Comparison of ENCODE assay signal across 17 mouse cellular contexts in genomic region chr12:17202492-17203322, GRCm38 (mm10). TPM values are rescaled to one million over a fixed set of nuclear protein-coding genes. Genes with fewer than 3 reads are reported as not detected.
DNase-seq lines count a peak whose midpoint lies in the region; ATAC-seq and TF ChIP-seq lines count a peak whose summit lies in the region.
"Had no signal": no experiment of that assay in that cellular context is flagged by ENCODE, and none has a peak within 500 bp of the region (broad histone marks: within the 10 kb centered on the region; RNA-seq: fewer than 3 reads in every experiment).

No protein-coding gene starts in this region.

- no peak overlapping the region for H3K4me2 ChIP-seq in intestine, postnatal 0 days (replicated peaks; ENCODE audit: low read depth)
- no peak overlapping the region for H3K4me2 ChIP-seq in intestine, embryonic 16.5 days (ENCODE audit: low read depth, low read length)
- H3K4me2 ChIP-seq in embryonic facial prominence, embryonic 14.5 days (ENCODE audit: low read depth, low read length): no peak overlapping the region
- H3K4me2 ChIP-seq in midbrain, embryonic 13.5 days (replicated peaks): no peak overlapping the region; the same call in 1 of the 2 replicates
- H3K4me2 ChIP-seq: embryonic facial prominence, embryonic 15.5 days; limb, embryonic 15.5 days had no signal

- ATAC-seq in intestine, postnatal 0 days: no peak
- no peak for ATAC-seq in intestine, embryonic 16.5 days
- ATAC-seq in embryonic facial prominence, embryonic 14.5 days (ENCODE audit: low read depth): no peak
- 0 out of 2 replicates have a peak, but pooled peaks have one; percentile 14 for ATAC-seq in midbrain, embryonic 13.5 days

- TF ChIP-seq POLR2A in brain, embryonic 14.5 days (IDR thresholded peaks at IDR 0.05; ENCODE audit: borderline replicate concordance, extremely low read depth, insufficient read depth, insufficient read length, poor library complexity, severe bottlenecking): no peak

- WGBS in intestine, postnatal 0 days: 65% methylated on average over 13 of the region's 13 CpGs
- 62% methylated on average over 13 of the region's 13 CpGs for WGBS in intestine, embryonic 16.5 days
- WGBS in embryonic facial prominence, embryonic 14.5 days: 22% methylated on average over 13 of the region's 13 CpGs
- WGBS in midbrain, embryonic 13.5 days: 42% methylated on average over 13 of the region's 13 CpGs

- TF ChIP-seq CTCF in intestine, postnatal 0 days (IDR thresholded peaks at IDR 0.05; ENCODE audit: low read depth): peak; percentile 22; the same call in 1 of the 2 replicates
- peak; percentile 14; the same call in 1 of the 2 replicates for TF ChIP-seq CTCF in brain, embryonic 14.5 days (IDR thresholded peaks at IDR 0.05; ENCODE audit: borderline replicate concordance, extremely low read depth, insufficient read depth, insufficient read length)

- no peak overlapping the region for H3K9ac ChIP-seq in intestine, postnatal 0 days (ENCODE audit: low read depth, low read length)
- H3K9ac ChIP-seq in intestine, embryonic 16.5 days (ENCODE audit: low read depth, low read length): no peak overlapping the region
- no peak overlapping the region for H3K9ac ChIP-seq in embryonic facial prominence, embryonic 14.5 days (ENCODE audit: low read depth, low read length)
- no peak overlapping the region for H3K9ac ChIP-seq in midbrain, embryonic 13.5 days (replicated peaks)
- H3K9ac ChIP-seq: embryonic facial prominence, embryonic 15.5 days; limb, embryonic 15.5 days had no signal

- H3K27me3 ChIP-seq in intestine, postnatal 0 days (replicated peaks; ENCODE audit: control insufficient read depth, insufficient read depth, low read length): no peaks in the 10 kb centered on the region
- no peaks in the 10 kb centered on the region for H3K27me3 ChIP-seq in intestine, embryonic 16.5 days (replicated peaks; ENCODE audit: control insufficient read depth, insufficient read depth, low read length)
- no peaks in the 10 kb centered on the region for H3K27me3 ChIP-seq in embryonic facial prominence, embryonic 14.5 days (replicated peaks; ENCODE audit: control insufficient read depth, insufficient read depth, low read length)
- H3K27me3 ChIP-seq in midbrain, embryonic 13.5 days: no peaks in the 10 kb centered on the region
- H3K27me3 ChIP-seq: embryonic facial prominence, embryonic 15.5 days; limb, embryonic 15.5 days had no signal

- no peaks in the 10 kb centered on the region for H3K9me3 ChIP-seq in intestine, postnatal 0 days (ENCODE audit: control insufficient read depth)
- no peaks in the 10 kb centered on the region; the same call in 1 of the 2 replicates for H3K9me3 ChIP-seq in intestine, embryonic 16.5 days (ENCODE audit: control insufficient read depth, low read length)
- no peaks in the 10 kb centered on the region for H3K9me3 ChIP-seq in embryonic facial prominence, embryonic 14.5 days (ENCODE audit: control insufficient read depth, low read length)
- H3K9me3 ChIP-seq in midbrain, embryonic 13.5 days: no peaks in the 10 kb centered on the region
- H3K9me3 ChIP-seq: embryonic facial prominence, embryonic 15.5 days; limb, embryonic 15.5 days had no signal

- peak; percentile 35 for DNase-seq in brain, embryonic 14.5 days (ENCODE audit: low read depth)
- peak; percentile 41 for DNase-seq in embryonic facial prominence, embryonic 14.5 days (ENCODE audit: low spot score)
- no peak for DNase-seq in spleen, postnatal 4 days (ENCODE audit: low spot score in 2 of 2)
- no peak for DNase-seq in heart, postnatal 14 days
- DNase-seq: cerebellum, adult 8-10 months; heart, adult 18-20 months; kidney, adult 9 months; layer of hippocampus, adult 9-11 months; lung, adult 2 months had no signal

- H3K4me1 ChIP-seq in intestine, postnatal 0 days (replicated peaks; ENCODE audit: control insufficient read depth, insufficient read depth, low read length): no peaks in the 10 kb centered on the region
- no peaks in the 10 kb centered on the region for H3K4me1 ChIP-seq in intestine, embryonic 16.5 days (ENCODE audit: control insufficient read depth, insufficient read depth, low read length)
- no peaks in the 10 kb centered on the region for H3K4me1 ChIP-seq in embryonic facial prominence, embryonic 14.5 days (ENCODE audit: control insufficient read depth, insufficient read depth, low read length)
- H3K4me1 ChIP-seq in midbrain, embryonic 13.5 days (replicated peaks): no peaks in the 10 kb centered on the region
- H3K4me1 ChIP-seq: embryonic facial prominence, embryonic 15.5 days; limb, embryonic 15.5 days had no signal

- no peaks in the 10 kb centered on the region for H3K36me3 ChIP-seq in intestine, postnatal 0 days (ENCODE audit: control insufficient read depth, insufficient read depth)
- no peaks in the 10 kb centered on the region for H3K36me3 ChIP-seq in intestine, embryonic 16.5 days (ENCODE audit: control insufficient read depth, insufficient read depth, low read length)
- no peaks in the 10 kb centered on the region for H3K36me3 ChIP-seq in embryonic facial prominence, embryonic 14.5 days (ENCODE audit: control insufficient read depth, insufficient read depth, low read length)
- no peaks in the 10 kb centered on the region for H3K36me3 ChIP-seq in midbrain, embryonic 13.5 days
- H3K36me3 ChIP-seq: embryonic facial prominence, embryonic 15.5 days; limb, embryonic 15.5 days had no signal

- H3K27ac ChIP-seq in intestine, postnatal 0 days (ENCODE audit: low read depth, low read length): no peak overlapping the region
- no peak overlapping the region for H3K27ac ChIP-seq in intestine, embryonic 16.5 days (ENCODE audit: low read length)
- H3K27ac ChIP-seq in embryonic facial prominence, embryonic 14.5 days (replicated peaks; ENCODE audit: low read depth, low read length): no peak overlapping the region
- H3K27ac ChIP-seq in midbrain, embryonic 13.5 days: no peak overlapping the region
- H3K27ac ChIP-seq: embryonic facial prominence, embryonic 15.5 days; limb, embryonic 15.5 days had no signal

- intact Hi-C loops in heart, postnatal 14 days (cut with DNase I): no loop called here

- H3K4me3 ChIP-seq in intestine, postnatal 0 days (ENCODE audit: low read depth, low read length): no peak overlapping the region
- H3K4me3 ChIP-seq in intestine, embryonic 16.5 days (ENCODE audit: low read length): no peak overlapping the region
- H3K4me3 ChIP-seq in embryonic facial prominence, embryonic 14.5 days (ENCODE audit: low read depth, low read length): no peak overlapping the region
- no peak overlapping the region for H3K4me3 ChIP-seq in midbrain, embryonic 13.5 days (replicated peaks)
- H3K4me3 ChIP-seq: embryonic facial prominence, embryonic 15.5 days; limb, embryonic 15.5 days had no signal

RNA-seq across cellular contexts. Expression of gene Kcnf1, which starts 26.0 kb away (rescaled TPM):
- polyA plus RNA-seq in intestine, postnatal 0 days (2015; fragmentation: Nextera tagmentation; extraction: Ambion mirVana): 1.2 and 1.4 TPM in 2 replicates
- polyA plus RNA-seq in intestine, embryonic 16.5 days (2015; fragmentation: Nextera tagmentation; extraction: Ambion mirVana): 0.61 and 0.66 TPM in 2 replicates
- polyA plus RNA-seq in brain, embryonic 14.5 days (2012; rRNA removed): 5.4 and 6.4 TPM in 2 replicates
- polyA plus RNA-seq in embryonic facial prominence, embryonic 14.5 days (2014; fragmentation: Nextera tagmentation; extraction: Ambion mirVana): 0.28 and 0.32 TPM in 2 replicates
- 2.3 and 2.8 TPM in 2 replicates for polyA plus RNA-seq in midbrain, embryonic 13.5 days (2015; fragmentation: Nextera tagmentation; extraction: Ambion mirVana)
- under 1 TPM in 1 of 2 experiments, not detected in 1; 0.05 TPM for total RNA-seq in heart, postnatal 14 days (2021)
- total RNA-seq: heart, adult 18-20 months; hematopoietic stem cell, adult 5-6 weeks; megakaryocyte-erythroid progenitor cell, adult 5-6 weeks; MEL had no signal

Comparison
In these comparisons a context has a peak if more than half of its experiments do, and no peak if none do; other contexts are left out.
1. DNase-seq: peak in brain, embryonic 14.5 days (single experiment) and embryonic facial prominence, embryonic 14.5 days (single experiment); none in spleen, postnatal 4 days (0 of 2) and heart, postnatal 14 days (0 of 2).